Mouse (Mus musculus) midbrain, embryonic 13.5 days (tissue): ENCODE results near the gene Pou2f3. TPM values are rescaled to one million over a fixed set of nuclear protein-coding genes. Genes with fewer than 3 reads are reported as not detected.

Source experiments
- ATAC-seq: fragments of 200-750 bp; cut with Nextera tagmentation; 2 replicates; pipeline ENCODE4 v1.8.0; 2017; ENCODE audit warnings: mild to moderate bottlenecking, moderate TSS enrichment, moderate library complexity
- H3K27ac ChIP-seq: fragments of 300-500 bp; sonication (generic); 2 replicates; pipeline ENCODE4 v1.5.1; 2015; ENCODE audit warnings: inconsistent platforms, mild to moderate bottlenecking, moderate library complexity
- H3K27me3 ChIP-seq: fragments of 300-500 bp; sonication (generic); 2 replicates; pipeline ENCODE4 v1.6.1; 2015; ENCODE audit warnings: mild to moderate bottlenecking, inconsistent platforms
- H3K36me3 ChIP-seq: fragments of 300-500 bp; sonication (generic); 2 replicates; pipeline ENCODE4 v1.6.1; 2015; ENCODE audit warnings: mild to moderate bottlenecking, inconsistent platforms
- H3K4me1 ChIP-seq: fragments of 300-500 bp; sonication (generic); replicated peaks from 2 replicates; pipeline ENCODE4 v1.6.1; 2015; ENCODE audit warnings: inconsistent platforms
- H3K4me2 ChIP-seq: fragments of 300-500 bp; sonication (generic); replicated peaks from 2 replicates; pipeline ENCODE4 v1.6.1; 2015; ENCODE audit warnings: moderate library complexity, mild to moderate bottlenecking, inconsistent platforms
- H3K4me3 ChIP-seq: fragments of 300-500 bp; sonication (generic); replicated peaks from 2 replicates; pipeline ENCODE4 v1.5.1; 2015; ENCODE audit warnings: mild to moderate bottlenecking, inconsistent platforms
- H3K9ac ChIP-seq: fragments of 300-500 bp; sonication (generic); replicated peaks from 2 replicates; pipeline ENCODE4 v1.6.1; 2015; ENCODE audit warnings: mild to moderate bottlenecking, inconsistent platforms
- H3K9me3 ChIP-seq: fragments of 300-500 bp; sonication (generic); 2 replicates; pipeline ENCODE4 v1.6.1; 2016; ENCODE audit warnings: mild to moderate bottlenecking, inconsistent platforms
- WGBS: fragments of 180-500 bp; shearing (Covaris S2); methylation state at CpG from one replicate; pipeline ENCODE4 v1.1.7; 2015; 5-methylcytosine and 5-hydroxymethylcytosine counted together
- polyA plus RNA-seq: library from polyadenylated mRNA; unstranded; fragments of >200 nt; fragmentation: Nextera tagmentation; extraction: Ambion mirVana; gene quantifications from 2 replicates; pipeline ENCODE4 v1.2.1, GENCODE M21; 2015

The Pou2f3 gene
- polyA plus RNA-seq, 1 experiment from 2014 or later, result 0.08 TPM

DNA sequence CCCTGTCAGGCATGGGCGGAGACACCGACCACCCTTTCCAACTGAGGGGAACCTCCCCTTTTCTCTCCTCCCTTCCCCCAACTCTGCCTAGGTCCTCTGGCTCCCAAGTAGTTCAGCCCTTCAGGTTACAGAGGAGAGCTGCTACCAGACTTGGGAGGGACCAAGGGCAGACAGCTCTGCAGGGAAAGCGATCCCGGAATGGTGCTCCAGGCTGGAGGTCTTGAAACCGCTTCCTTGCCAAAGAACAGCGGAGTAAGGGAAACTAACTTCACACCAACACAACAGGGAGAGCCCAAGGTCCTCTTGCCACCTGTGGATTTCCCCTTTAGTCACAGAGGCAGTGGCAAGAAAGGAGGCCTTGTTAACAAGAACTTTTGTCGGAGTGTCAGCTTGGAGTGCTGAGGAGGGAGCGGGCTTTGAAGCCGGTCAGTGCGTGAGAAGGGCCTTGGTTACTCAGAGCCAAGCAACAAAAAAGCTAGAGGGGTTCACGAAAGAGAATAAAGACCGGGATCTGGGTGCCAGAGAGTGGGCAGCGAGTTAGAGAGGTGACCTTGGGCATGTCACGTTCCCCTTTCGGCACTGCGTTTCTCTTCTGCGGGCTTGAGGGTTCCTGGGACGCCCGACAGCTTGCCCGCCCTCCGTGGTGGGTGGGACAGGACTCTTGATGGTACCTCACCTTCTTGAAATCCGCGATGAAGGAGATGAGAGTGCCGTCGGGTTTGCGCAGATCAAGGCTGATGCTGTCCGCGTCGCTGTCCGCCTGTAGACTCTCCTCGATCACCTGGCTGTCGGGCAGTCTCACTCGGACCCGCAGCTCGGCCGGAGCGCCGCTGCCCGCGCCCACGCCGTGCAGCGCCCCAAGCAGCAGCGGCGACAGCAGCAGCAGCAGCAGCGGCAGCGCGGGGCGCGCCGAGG lies 28.7 kb upstream of the Pou2f3 start:
- WGBS, result under 1% methylated on average over 37 of the region's 51 CpGs
- H3K4me3 ChIP-seq, result peak overlapping the region; percentile 53
- H3K9ac ChIP-seq, result peak overlapping the region; percentile 64
- no peaks in the 10 kb centered on the region for H3K9me3 ChIP-seq
- H3K27me3 ChIP-seq, result peaks cover 47% of the 10 kb centered on the region
- H3K27ac ChIP-seq, result no peak overlapping the region
- peak overlapping the region; percentile 76 for H3K4me2 ChIP-seq
- ATAC-seq, result peak; percentile 34; the same call in 1 of the 2 replicates
- no peaks in the 10 kb centered on the region for H3K36me3 ChIP-seq
- peaks cover 20% of the 10 kb centered on the region for H3K4me1 ChIP-seq

DNA sequence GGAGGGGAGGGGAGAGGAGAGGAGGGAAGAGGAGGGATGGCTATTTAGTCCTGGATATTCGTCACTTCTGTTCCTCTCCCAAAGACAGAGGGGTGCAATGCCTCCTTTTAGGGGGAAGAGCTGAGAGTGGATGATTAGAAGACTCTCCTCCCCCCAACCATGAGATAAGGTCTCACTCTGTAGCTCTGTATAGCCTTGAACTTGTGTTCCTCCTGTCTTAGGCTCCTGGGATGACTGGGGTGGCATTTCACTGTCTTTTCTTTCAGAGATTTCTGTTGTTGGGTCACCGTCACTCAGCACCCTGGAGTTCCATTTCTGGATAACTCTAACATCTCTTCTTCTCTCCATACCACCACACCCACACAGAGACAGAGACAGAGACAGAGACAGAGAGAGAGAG lies 28.0 kb upstream of the Pou2f3 start:
- no peaks in the 10 kb centered on the region for H3K36me3 ChIP-seq
- H3K9me3 ChIP-seq, result no peaks in the 10 kb centered on the region
- H3K27me3 ChIP-seq, result peaks cover 47% of the 10 kb centered on the region
- peak overlapping the region; percentile 76; the same call in 1 of the 2 replicates for H3K4me2 ChIP-seq
- peaks cover 20% of the 10 kb centered on the region for H3K4me1 ChIP-seq
- H3K27ac ChIP-seq, result no peak overlapping the region
- WGBS, result 62% methylated on average over 2 of the region's 2 CpGs
- no peak overlapping the region for H3K9ac ChIP-seq
- peak overlapping the region; percentile 53; the same call in 1 of the 2 replicates for H3K4me3 ChIP-seq
- ATAC-seq, result no peak

DNA sequence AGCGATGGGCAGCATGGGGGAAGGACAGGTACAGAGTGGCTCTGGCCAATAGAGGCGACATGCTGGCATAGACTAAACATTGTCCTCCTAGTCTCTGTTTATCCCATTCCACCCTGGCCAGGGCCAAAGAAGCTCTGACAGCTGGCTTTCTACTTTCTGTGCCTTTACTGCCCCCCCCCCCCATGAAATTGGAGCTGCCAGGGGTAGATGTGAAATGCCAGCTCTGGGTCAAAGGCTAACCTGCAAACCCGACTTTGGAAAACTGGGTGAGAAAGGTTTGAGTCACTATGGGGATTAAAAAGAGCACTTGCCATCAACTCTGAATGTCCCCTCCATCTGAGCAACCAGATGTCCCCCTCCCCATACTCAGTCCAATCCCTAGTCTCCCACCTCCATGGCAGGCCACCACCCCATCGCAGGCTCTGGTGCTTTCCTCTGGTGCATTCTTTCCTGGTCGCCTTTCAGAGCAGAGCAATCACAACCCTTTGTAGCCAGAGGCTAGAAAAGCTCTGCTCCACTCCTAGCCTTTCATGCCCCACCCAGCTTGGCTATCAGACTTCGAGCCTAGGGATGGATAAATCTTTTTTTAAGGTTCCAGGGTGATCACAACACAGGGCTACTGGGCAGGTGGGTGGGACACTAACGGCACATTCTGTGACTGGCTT lies 27.1 kb upstream of the Pou2f3 start:
- WGBS, result 56% methylated on average over 7 of the region's 7 CpGs
- Histone ChIP-seq H3K4me3 (no peak overlapping the region), H3K9ac (no peak overlapping the region), H3K27me3 (peaks cover 47% of the 10 kb centered on the region), H3K9me3 (no peaks in the 10 kb centered on the region), H3K4me1 (peaks cover 21% of the 10 kb centered on the region), H3K36me3 (no peaks in the 10 kb centered on the region), H3K27ac (no peak overlapping the region), H3K4me2 (no peak overlapping the region)
- no peak for ATAC-seq

DNA sequence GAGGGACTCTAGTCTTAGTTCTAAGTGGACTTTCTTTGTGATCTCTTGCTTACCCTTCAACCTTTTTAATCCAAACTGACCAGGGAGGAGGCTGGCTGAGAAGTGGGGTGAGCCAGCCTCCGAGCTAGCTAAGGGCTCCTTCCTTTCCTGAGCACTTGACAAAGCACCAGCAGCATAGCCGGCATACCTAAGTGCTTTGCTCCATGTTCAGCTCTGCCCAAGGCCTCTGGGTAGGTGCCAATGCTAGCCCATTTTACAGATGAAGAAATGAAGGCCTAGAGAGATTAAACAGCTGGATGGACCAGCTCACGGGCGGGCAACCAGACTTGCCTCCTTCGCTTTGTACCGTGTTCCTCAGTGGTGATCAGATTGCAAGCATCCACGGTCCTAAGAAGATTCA lies 26.4 kb upstream of the Pou2f3 start:
- WGBS, result 95% methylated on average over 7 of the region's 7 CpGs
- H3K4me1 ChIP-seq, result peaks cover 27% of the 10 kb centered on the region
- no peaks in the 10 kb centered on the region for H3K9me3 ChIP-seq
- peaks cover 47% of the 10 kb centered on the region for H3K27me3 ChIP-seq
- no peak overlapping the region for H3K4me3 ChIP-seq
- ATAC-seq, result no peak
- no peak overlapping the region for H3K9ac ChIP-seq
- no peak overlapping the region for H3K4me2 ChIP-seq
- no peaks in the 10 kb centered on the region for H3K36me3 ChIP-seq
- H3K27ac ChIP-seq, result no peak overlapping the region

GRCm38 (mm10) chr9:43236106-43236505 lies 25.9 kb upstream of the Pou2f3 start:
- Histone ChIP-seq H3K27me3 (peaks cover 44% of the 10 kb centered on the region), H3K27ac (no peak overlapping the region), H3K9me3 (no peaks in the 10 kb centered on the region), H3K36me3 (no peaks in the 10 kb centered on the region), H3K9ac (no peak overlapping the region), H3K4me2 (no peak overlapping the region), H3K4me3 (no peak overlapping the region), H3K4me1 (peaks cover 27% of the 10 kb centered on the region)
- WGBS, result 86% methylated on average over 1 of the region's 1 CpGs
- ATAC-seq, result no peak

DNA sequence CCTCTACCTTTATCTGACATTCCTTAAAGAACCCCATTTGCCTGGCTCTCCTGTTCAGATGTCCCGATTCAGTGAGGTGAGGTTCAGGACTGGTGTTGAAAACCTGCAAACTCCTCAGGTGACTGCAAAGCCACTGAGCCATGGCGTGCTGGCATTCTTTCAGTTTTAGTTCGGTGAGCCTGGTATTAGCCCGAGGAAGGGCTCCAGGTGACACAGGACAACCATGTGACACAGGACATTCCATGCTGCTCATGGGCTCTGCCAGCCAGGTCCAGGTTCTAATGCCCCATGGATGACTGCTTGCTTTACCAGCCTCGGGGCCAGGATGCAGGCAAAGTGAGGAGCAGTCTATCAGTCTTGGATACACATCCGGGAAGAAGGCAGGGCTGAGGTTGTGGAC lies 25.2 kb upstream of the Pou2f3 start:
- Histone ChIP-seq H3K4me3 (no peak overlapping the region), H3K27ac (no peak overlapping the region), H3K9ac (no peak overlapping the region), H3K4me2 (no peak overlapping the region), H3K9me3 (no peaks in the 10 kb centered on the region), H3K27me3 (peaks cover 40% of the 10 kb centered on the region), H3K36me3 (no peaks in the 10 kb centered on the region), H3K4me1 (peaks cover 28% of the 10 kb centered on the region)
- ATAC-seq, result no peak
- WGBS, result 88% methylated on average over 6 of the region's 6 CpGs

- H3K9me3 ChIP-seq, result no peaks in the 10 kb centered on the region
- ATAC-seq, result no peak
- WGBS, result 86% methylated on average over 5 of the region's 5 CpGs
- H3K27ac ChIP-seq, result no peak overlapping the region
- peaks cover 34% of the 10 kb centered on the region for H3K27me3 ChIP-seq
- peaks cover 21% of the 10 kb centered on the region for H3K4me1 ChIP-seq
- H3K36me3 ChIP-seq, result no peaks in the 10 kb centered on the region
- no peak overlapping the region for H3K9ac ChIP-seq
- no peak overlapping the region for H3K4me3 ChIP-seq
- H3K4me2 ChIP-seq, result no peak overlapping the region
These were observed 24.3 kb upstream of the Pou2f3 start for GRCm38 (mm10) chr9:43234496-43234895.

DNA sequence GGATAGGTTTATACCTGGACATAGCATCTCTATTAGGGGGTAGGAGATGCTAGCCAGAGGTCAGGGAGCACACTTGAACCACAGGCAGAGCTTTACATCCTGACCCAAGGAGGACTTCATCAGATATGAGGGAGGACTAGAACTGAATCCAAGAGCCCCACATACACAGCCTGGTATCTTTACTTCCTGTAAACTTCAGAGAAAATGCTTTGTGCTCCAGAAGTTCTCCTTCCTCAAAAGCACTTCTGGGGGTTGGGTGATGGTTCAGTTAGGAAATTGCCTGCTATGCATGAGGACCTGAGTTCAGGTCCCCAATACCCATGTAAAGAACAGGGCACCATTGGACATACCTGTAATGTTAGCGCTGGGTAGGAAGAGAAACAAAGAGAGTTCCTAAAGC lies 23.3 kb upstream of the Pou2f3 start:
- Histone ChIP-seq H3K4me1 (peaks cover 12% of the 10 kb centered on the region), H3K27me3 (peaks cover 24% of the 10 kb centered on the region), H3K4me2 (no peak overlapping the region), H3K36me3 (no peaks in the 10 kb centered on the region), H3K27ac (no peak overlapping the region), H3K4me3 (no peak overlapping the region), H3K9me3 (no peaks in the 10 kb centered on the region), H3K9ac (no peak overlapping the region)
- 100% methylated on average over 1 of the region's 1 CpGs for whole genome bisulfite sequencing
- ATAC-seq, result no peak

DNA sequence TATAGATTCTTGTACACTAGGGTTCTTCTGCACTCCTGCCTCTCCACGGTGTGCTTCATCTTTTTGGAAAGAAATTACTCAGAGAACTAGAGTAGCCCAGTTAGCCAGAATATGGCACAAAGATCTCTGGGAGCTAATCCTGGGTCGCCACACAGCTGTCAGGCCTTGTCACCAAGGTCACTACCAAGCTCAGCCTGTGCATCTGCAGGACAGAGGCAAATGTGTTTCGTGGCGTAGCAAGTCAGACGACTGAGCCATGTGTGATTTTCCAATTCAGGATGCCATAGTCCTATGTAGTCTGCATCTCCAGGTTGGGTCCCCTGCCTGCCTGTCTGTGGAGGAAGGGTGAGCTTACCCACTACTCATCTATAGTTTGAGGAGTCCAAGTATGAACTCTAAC lies 22.9 kb upstream of the Pou2f3 start:
- Histone ChIP-seq H3K9ac (no peak overlapping the region), H3K27ac (no peak overlapping the region), H3K27me3 (peaks cover 19% of the 10 kb centered on the region), H3K4me3 (no peak overlapping the region), H3K9me3 (no peaks in the 10 kb centered on the region), H3K4me1 (peaks cover 12% of the 10 kb centered on the region), H3K36me3 (no peaks in the 10 kb centered on the region), H3K4me2 (no peak overlapping the region)
- ATAC-seq, result no peak
- WGBS, result 71% methylated on average over 5 of the region's 5 CpGs

DNA sequence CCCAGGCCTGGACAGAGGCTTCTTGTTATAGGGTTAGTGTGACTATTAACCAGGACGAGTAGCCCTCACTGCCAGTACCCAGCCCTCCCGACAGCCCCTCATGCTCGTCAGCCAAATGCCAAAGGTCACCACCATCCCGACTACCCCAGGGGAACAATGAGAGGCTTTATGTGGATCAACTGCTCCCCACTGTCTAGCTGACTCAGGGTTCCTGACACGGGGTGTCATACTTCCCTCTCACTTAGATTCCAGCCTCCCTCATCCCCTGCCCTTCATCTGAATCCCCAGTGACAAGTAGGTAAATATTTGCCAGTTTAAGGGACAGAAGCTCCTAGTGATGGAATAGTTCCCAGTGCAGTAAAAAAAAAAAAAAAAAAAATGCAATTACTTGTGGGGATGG lies 22.1 kb upstream of the Pou2f3 start:
- ATAC-seq, result no peak
- Histone ChIP-seq H3K36me3 (no peaks in the 10 kb centered on the region), H3K4me2 (no peak overlapping the region), H3K4me1 (peaks cover 12% of the 10 kb centered on the region), H3K27ac (no peak overlapping the region), H3K4me3 (no peak overlapping the region), H3K9ac (no peak overlapping the region), H3K9me3 (no peaks in the 10 kb centered on the region), H3K27me3 (peaks cover 11% of the 10 kb centered on the region)
- 12% methylated on average over 5 of the region's 5 CpGs for WGBS

DNA sequence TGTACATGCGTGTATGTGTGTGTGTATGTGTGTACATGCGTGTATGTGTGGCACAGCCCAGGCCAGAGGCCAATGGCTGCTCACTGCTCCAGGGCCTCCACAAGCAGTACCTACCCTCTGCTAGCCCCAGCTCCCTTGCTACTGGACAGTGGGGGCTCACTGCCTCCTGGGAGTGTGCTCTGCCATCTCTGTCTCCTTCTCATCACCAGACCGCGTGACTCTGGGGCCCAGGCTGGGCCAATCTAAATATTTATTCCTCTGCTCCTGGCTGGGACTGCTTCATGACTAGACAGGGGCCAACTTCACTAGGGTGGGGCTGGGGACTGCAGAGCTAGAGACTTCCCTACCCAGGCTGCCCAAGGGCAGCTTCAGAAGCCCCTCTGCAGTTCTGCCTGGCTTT lies 21.6 kb upstream of the Pou2f3 start:
- WGBS, result 79% methylated on average over 4 of the region's 4 CpGs
- ATAC-seq, result peak; percentile 65
- peaks cover 7% of the 10 kb centered on the region; the same call in 1 of the 2 replicates for H3K27me3 ChIP-seq
- no peaks in the 10 kb centered on the region for H3K36me3 ChIP-seq
- no peak overlapping the region for H3K9ac ChIP-seq
- peaks cover 12% of the 10 kb centered on the region for H3K4me1 ChIP-seq
- H3K27ac ChIP-seq, result no peak overlapping the region
- H3K9me3 ChIP-seq, result no peaks in the 10 kb centered on the region
- no peak overlapping the region for H3K4me3 ChIP-seq
- no peak overlapping the region for H3K4me2 ChIP-seq

DNA sequence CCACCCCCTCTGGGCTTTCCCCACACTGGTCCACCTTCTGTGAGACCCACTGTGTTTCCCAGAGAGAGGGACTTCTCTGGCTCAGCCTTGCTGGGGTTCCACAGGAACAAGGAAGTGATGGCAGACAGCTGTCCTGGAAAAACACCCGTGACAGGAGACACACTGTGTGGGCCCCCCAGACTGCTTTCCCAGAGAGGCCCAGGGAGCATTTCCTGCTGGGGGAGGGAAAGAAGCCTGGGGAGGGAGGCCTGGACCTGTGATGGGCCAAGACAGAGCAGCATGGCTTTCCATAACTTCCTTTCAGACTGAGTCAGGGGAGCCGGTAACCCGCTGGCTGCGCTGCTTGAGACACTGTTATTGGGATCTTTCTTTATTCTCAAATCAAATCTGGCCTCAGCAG lies 20.7 kb upstream of the Pou2f3 start:
- Histone ChIP-seq H3K4me1 (peaks cover 12% of the 10 kb centered on the region), H3K9me3 (no peaks in the 10 kb centered on the region), H3K36me3 (no peaks in the 10 kb centered on the region), H3K9ac (no peak overlapping the region), H3K4me2 (no peak overlapping the region), H3K27me3 (peaks cover 3% of the 10 kb centered on the region; the same call in 1 of the 2 replicates), H3K4me3 (no peak overlapping the region), H3K27ac (no peak overlapping the region)
- 73% methylated on average over 4 of the region's 4 CpGs for WGBS
- no peak for ATAC-seq
